Mouse (Mus musculus): ENCODE results near the gene Ddb2.

- no peak for TF ChIP-seq POLR2A (IDR thresholded peaks at IDR 0.05; ENCODE audit: insufficient read length, low read depth)
- TF ChIP-seq TCF12 (IDR thresholded peaks at IDR 0.05; ENCODE audit: insufficient read depth, poor library complexity, severe bottlenecking): no peak
- TF ChIP-seq MYOG (IDR thresholded peaks at IDR 0.05; ENCODE audit: control insufficient read depth in 1 of 3, insufficient read depth in 1 of 3, insufficient read length in 2 of 3, low read depth in 2 of 3): no peak
- TF ChIP-seq E2F4 (IDR thresholded peaks at IDR 0.05; ENCODE audit: insufficient read depth): no peak
- no peak for TF ChIP-seq POLR2AphosphoS2 (IDR thresholded peaks at IDR 0.05; ENCODE audit: insufficient read length, low read depth)
- no peak for TF ChIP-seq CEBPB (IDR thresholded peaks at IDR 0.05; ENCODE audit: insufficient read depth, poor library complexity, severe bottlenecking)
- TF ChIP-seq MAX (IDR thresholded peaks at IDR 0.05; ENCODE audit: low read depth): no peak
Observed at GRCm38 (mm10) chr2:91202972-91203656, 33.7 kb downstream of the Ddb2 start.
